Mouse (Mus musculus): Measurements from ENCODE around the gene Hoxa4.

- no peak for TF ChIP-seq POLR2A (IDR thresholded peaks at IDR 0.05; ENCODE audit: insufficient read depth, low read depth, low read length)
- no peak for TF ChIP-seq CTCF (IDR thresholded peaks at IDR 0.05; ENCODE audit: insufficient read depth, low read depth, low read length)
Observed at GRCm38 (mm10) chr6:52164051-52164625, 27.4 kb downstream of the Hoxa4 start.

Measured in olfactory bulb, adult 2 months (tissue).